Comparison of ENCODE assay signal across 32 mouse cellular contexts in the genomic region with DNA sequence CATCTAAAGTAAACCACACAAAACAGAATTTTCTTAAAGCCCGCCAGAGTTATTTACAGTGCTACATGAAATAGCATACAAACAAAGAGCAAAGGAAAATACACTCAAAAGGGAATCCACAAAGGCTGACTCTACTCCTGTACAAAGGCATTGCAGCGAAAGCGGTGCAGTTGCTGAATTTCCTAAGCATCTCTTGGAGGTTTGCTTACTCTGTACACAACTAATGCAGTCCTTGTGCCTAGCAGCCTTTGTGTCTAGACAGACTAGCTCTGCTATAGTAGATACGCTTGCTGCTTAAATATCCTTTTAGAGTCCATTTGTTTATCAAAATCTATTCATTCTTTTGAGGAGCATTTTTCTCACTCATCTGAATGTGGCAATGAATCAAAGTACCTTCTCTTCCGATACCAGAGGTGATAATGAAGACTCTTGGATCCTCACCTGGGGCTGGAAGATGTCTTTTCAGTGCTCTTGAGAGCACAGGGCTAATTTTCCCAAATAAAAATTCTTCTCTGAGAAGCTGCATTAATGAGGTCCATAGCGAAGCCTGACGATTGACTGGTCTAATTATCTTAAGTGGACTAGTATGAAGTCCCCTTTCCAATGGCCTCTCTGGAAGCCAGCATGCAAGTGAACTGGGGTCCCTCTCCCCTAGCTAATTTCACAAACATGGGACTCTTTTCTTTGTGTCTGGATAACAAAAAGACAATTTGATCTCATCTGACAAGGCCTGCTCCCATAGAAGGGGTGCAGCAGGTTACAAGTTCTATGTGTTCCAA.
A peak's percentile ranks its signal among the peaks of the same experiment; 100 is the strongest.
DNase-seq lines count a peak whose midpoint lies in the region; ATAC-seq and TF ChIP-seq lines count a peak whose summit lies in the region.
"Had no signal": no experiment of that assay in that cellular context is flagged by ENCODE, and none has a peak within 500 bp of the region (broad histone marks: within the 10 kb centered on the region; RNA-seq: fewer than 3 reads in every experiment).

No protein-coding gene starts in this region.

- no peak for DNase-seq in hindbrain, embryonic 14.5 days (ENCODE audit: low spot score)
- no peak for DNase-seq in hindbrain, embryonic 10.5 days (ENCODE audit: low spot score)
- DNase-seq in neural tube, embryonic 10.5 days (ENCODE audit: extremely low spot score, low spot score) = no peak
- DNase-seq in forebrain, embryonic 14.5 days (ENCODE audit: low spot score) = peak; percentile 28
- no peak for DNase-seq in lung, postnatal 0 days (ENCODE audit: low spot score)
- DNase-seq in adrenal gland, postnatal 14 days = no peak
- DNase-seq: adrenal gland, postnatal 10 days; cerebellum, adult 18-20 months; cerebellum, postnatal 10 days; gastrocnemius, postnatal 14 days; kidney, adult 11 months; kidney, postnatal 36 days; layer of hippocampus, adult 9-11 months; liver; lung, adult 2 months; lung, postnatal 14 days; right cerebral cortex, adult 18-20 months; right cerebral cortex, postnatal 4 days; thymus, adult 2 months; thymus, postnatal 36 days had no signal

- H3K27me3 ChIP-seq in hindbrain, embryonic 14.5 days (ENCODE audit: control insufficient read depth, insufficient read depth, low read length) = no peaks in the 10 kb centered on the region
- no peaks in the 10 kb centered on the region for H3K27me3 ChIP-seq in hindbrain, embryonic 10.5 days (ENCODE audit: insufficient read depth, poor library complexity, severe bottlenecking)
- no peaks in the 10 kb centered on the region for H3K27me3 ChIP-seq in neural tube, embryonic 14.5 days (ENCODE audit: control insufficient read depth, insufficient read depth, low read length)
- no peaks in the 10 kb centered on the region for H3K27me3 ChIP-seq in forebrain, embryonic 14.5 days (replicated peaks; ENCODE audit: control insufficient read depth, insufficient read depth, low read length)
- no peaks in the 10 kb centered on the region for H3K27me3 ChIP-seq in midbrain, embryonic 16.5 days (ENCODE audit: control insufficient read depth, insufficient read depth, low read depth, low read length)
- H3K27me3 ChIP-seq in lung, postnatal 0 days (replicated peaks; ENCODE audit: insufficient read depth, low read length) = no peaks in the 10 kb centered on the region
- H3K27me3 ChIP-seq: heart, embryonic 15.5 days; hindbrain, embryonic 12.5 days; kidney, embryonic 15.5 days; neural tube, embryonic 13.5 days; Patski had no signal

- H3K27ac ChIP-seq in hindbrain, embryonic 14.5 days = peak overlapping the region; percentile 55; the same call in 1 of the 2 replicates
- no peak overlapping the region for H3K27ac ChIP-seq in hindbrain, embryonic 10.5 days
- peak overlapping the region; percentile 49; the same call in 1 of the 2 replicates for H3K27ac ChIP-seq in neural tube, embryonic 14.5 days (ENCODE audit: low read depth, low read length)
- H3K27ac ChIP-seq in forebrain, embryonic 14.5 days (ENCODE audit: low read depth, low read length) = no peak overlapping the region; the same call in 1 of the 2 replicates
- H3K27ac ChIP-seq in midbrain, embryonic 16.5 days (ENCODE audit: low read length) = peak overlapping the region; percentile 52; the same call in 1 of the 2 replicates
- no peak overlapping the region for H3K27ac ChIP-seq in lung, postnatal 0 days (ENCODE audit: low read length)
- H3K27ac ChIP-seq: heart, embryonic 10.5 days; heart, embryonic 15.5 days; hindbrain, embryonic 12.5 days; kidney, embryonic 15.5 days; liver, embryonic 14.5 days; neural tube, embryonic 13.5 days had no signal

- no peaks in the 10 kb centered on the region for H3K36me3 ChIP-seq in hindbrain, embryonic 14.5 days (replicated peaks; ENCODE audit: control insufficient read depth, insufficient read depth)
- H3K36me3 ChIP-seq in hindbrain, embryonic 10.5 days = no peaks in the 10 kb centered on the region
- H3K36me3 ChIP-seq in neural tube, embryonic 14.5 days (ENCODE audit: control insufficient read depth, insufficient read depth, low read length) = no peaks in the 10 kb centered on the region
- H3K36me3 ChIP-seq in forebrain, embryonic 14.5 days (ENCODE audit: control insufficient read depth, insufficient read depth, low read length) = no peaks in the 10 kb centered on the region
- H3K36me3 ChIP-seq in midbrain, embryonic 16.5 days (ENCODE audit: control insufficient read depth, insufficient read depth, low read length) = no peaks in the 10 kb centered on the region
- no peaks in the 10 kb centered on the region for H3K36me3 ChIP-seq in lung, postnatal 0 days (ENCODE audit: insufficient read depth, low read length)
- H3K36me3 ChIP-seq: heart, embryonic 10.5 days; heart, embryonic 15.5 days; hindbrain, embryonic 12.5 days; kidney, embryonic 15.5 days; neural tube, embryonic 13.5 days had no signal

- no peak for TF ChIP-seq EP300 in lung, postnatal 0 days (IDR thresholded peaks at IDR 0.05)

- no peak for ATAC-seq in hindbrain, embryonic 14.5 days (ENCODE audit: low FRiP score)
- ATAC-seq in neural tube, embryonic 14.5 days (ENCODE audit: low read depth) = no peak
- ATAC-seq in forebrain, embryonic 14.5 days = peak; percentile 60
- no peak for ATAC-seq in midbrain, embryonic 16.5 days
- no peak for ATAC-seq in lung, postnatal 0 days
- ATAC-seq: inflammation-experienced regulatory T-cells, adult 6 months; Patski had no signal

- no peak overlapping the region for H3K4me2 ChIP-seq in hindbrain, embryonic 14.5 days (replicated peaks)
- H3K4me2 ChIP-seq in neural tube, embryonic 14.5 days (ENCODE audit: low read depth, low read length) = no peak overlapping the region
- H3K4me2 ChIP-seq in forebrain, embryonic 14.5 days (ENCODE audit: low read length) = no peak overlapping the region
- no peak overlapping the region for H3K4me2 ChIP-seq in midbrain, embryonic 16.5 days (ENCODE audit: low read length)
- H3K4me2 ChIP-seq in lung, postnatal 0 days (replicated peaks; ENCODE audit: low read depth, low read length) = no peak overlapping the region
- H3K4me2 ChIP-seq: heart, embryonic 15.5 days; hindbrain, embryonic 12.5 days; kidney, embryonic 15.5 days; neural tube, embryonic 13.5 days had no signal

- H3K9me3 ChIP-seq in hindbrain, embryonic 14.5 days (ENCODE audit: control insufficient read depth, low read length) = no peaks in the 10 kb centered on the region
- no peaks in the 10 kb centered on the region for H3K9me3 ChIP-seq in hindbrain, embryonic 10.5 days
- no peaks in the 10 kb centered on the region for H3K9me3 ChIP-seq in neural tube, embryonic 14.5 days (ENCODE audit: control insufficient read depth, low read length)
- H3K9me3 ChIP-seq in forebrain, embryonic 14.5 days (replicated peaks; ENCODE audit: control insufficient read depth, low read length) = no peaks in the 10 kb centered on the region
- H3K9me3 ChIP-seq in midbrain, embryonic 16.5 days (replicated peaks; ENCODE audit: control insufficient read depth, low read length, poor library complexity, severe bottlenecking) = no peaks in the 10 kb centered on the region
- H3K9me3 ChIP-seq in lung, postnatal 0 days (ENCODE audit: low read length) = no peaks in the 10 kb centered on the region
- H3K9me3 ChIP-seq: heart, embryonic 10.5 days; heart, embryonic 15.5 days; hindbrain, embryonic 12.5 days; kidney, embryonic 15.5 days; neural tube, embryonic 13.5 days had no signal

- H3K4me1 ChIP-seq in hindbrain, embryonic 14.5 days (replicated peaks; ENCODE audit: control insufficient read depth, insufficient read depth, low read length) = peaks cover 18% of the 10 kb centered on the region
- H3K4me1 ChIP-seq in hindbrain, embryonic 10.5 days (replicated peaks) = 0 out of 2 replicates have a peak, but pooled peaks cover 3% of the 10 kb centered on the region
- H3K4me1 ChIP-seq in neural tube, embryonic 14.5 days (ENCODE audit: control insufficient read depth, insufficient read depth, low read length) = peaks cover 12% of the 10 kb centered on the region; the same call in 1 of the 2 replicates
- peaks cover 6% of the 10 kb centered on the region; the same call in 1 of the 2 replicates for H3K4me1 ChIP-seq in forebrain, embryonic 14.5 days (ENCODE audit: control insufficient read depth, insufficient read depth, low read length)
- H3K4me1 ChIP-seq in midbrain, embryonic 16.5 days (ENCODE audit: control insufficient read depth, insufficient read depth, low read length) = peaks cover 16% of the 10 kb centered on the region
- no peaks in the 10 kb centered on the region for H3K4me1 ChIP-seq in lung, postnatal 0 days (ENCODE audit: insufficient read depth, low read depth, low read length)
- H3K4me1 ChIP-seq: heart, embryonic 10.5 days; heart, embryonic 15.5 days; kidney, embryonic 15.5 days had no signal

- H3K4me3 ChIP-seq in hindbrain, embryonic 14.5 days (replicated peaks; ENCODE audit: low read length) = no peak overlapping the region
- no peak overlapping the region for H3K4me3 ChIP-seq in hindbrain, embryonic 10.5 days
- H3K4me3 ChIP-seq in neural tube, embryonic 14.5 days (ENCODE audit: low read depth, low read length) = no peak overlapping the region
- no peak overlapping the region for H3K4me3 ChIP-seq in forebrain, embryonic 14.5 days (ENCODE audit: low read depth, low read length)
- no peak overlapping the region for H3K4me3 ChIP-seq in midbrain, embryonic 16.5 days (ENCODE audit: low read depth, low read length)
- H3K4me3 ChIP-seq in lung, postnatal 0 days (ENCODE audit: low read depth, low read length) = no peak overlapping the region
- H3K4me3 ChIP-seq: erythroblast, embryonic 14.5 days; heart, embryonic 10.5 days; heart, embryonic 15.5 days; hindbrain, embryonic 12.5 days; kidney, embryonic 15.5 days; myocyte; neural tube, embryonic 13.5 days had no signal

- H3K9ac ChIP-seq in hindbrain, embryonic 14.5 days = no peak overlapping the region
- H3K9ac ChIP-seq in neural tube, embryonic 14.5 days (replicated peaks; ENCODE audit: low read depth, low read length) = no peak overlapping the region
- H3K9ac ChIP-seq in forebrain, embryonic 14.5 days (ENCODE audit: low read length) = no peak overlapping the region
- H3K9ac ChIP-seq in midbrain, embryonic 16.5 days (ENCODE audit: low read depth, low read length) = no peak overlapping the region
- no peak overlapping the region for H3K9ac ChIP-seq in lung, postnatal 0 days (replicated peaks; ENCODE audit: low read depth)
- H3K9ac ChIP-seq: heart, embryonic 15.5 days; hindbrain, embryonic 12.5 days; kidney, embryonic 15.5 days; liver, embryonic 14.5 days; neural tube, embryonic 13.5 days had no signal

- WGBS in hindbrain, embryonic 14.5 days = 77% methylated on average over 7 of the region's 7 CpGs
- 90% methylated on average over 7 of the region's 7 CpGs for WGBS in hindbrain, embryonic 10.5 days
- WGBS in neural tube, embryonic 14.5 days = 72% methylated on average over 7 of the region's 7 CpGs
- WGBS in forebrain, embryonic 14.5 days = 37% methylated on average over 7 of the region's 7 CpGs
- 65% methylated on average over 7 of the region's 7 CpGs for WGBS in midbrain, embryonic 16.5 days
- WGBS in lung, postnatal 0 days = 74% methylated on average over 7 of the region's 7 CpGs

- no peak for TF ChIP-seq CTCF in lung, postnatal 0 days (IDR thresholded peaks at IDR 0.05)

Comparison
In these comparisons a context has a peak if more than half of its experiments do, and no peak if none do; other contexts are left out.
1. H3K27ac ChIP-seq: peak in hindbrain, embryonic 14.5 days (single experiment), neural tube, embryonic 14.5 days (single experiment) and midbrain, embryonic 16.5 days (single experiment); none in hindbrain, embryonic 10.5 days (single experiment), forebrain, embryonic 14.5 days (single experiment) and lung, postnatal 0 days (single experiment).